18 mouse cellular contexts compared by ENCODE assay signal in the genomic region with DNA sequence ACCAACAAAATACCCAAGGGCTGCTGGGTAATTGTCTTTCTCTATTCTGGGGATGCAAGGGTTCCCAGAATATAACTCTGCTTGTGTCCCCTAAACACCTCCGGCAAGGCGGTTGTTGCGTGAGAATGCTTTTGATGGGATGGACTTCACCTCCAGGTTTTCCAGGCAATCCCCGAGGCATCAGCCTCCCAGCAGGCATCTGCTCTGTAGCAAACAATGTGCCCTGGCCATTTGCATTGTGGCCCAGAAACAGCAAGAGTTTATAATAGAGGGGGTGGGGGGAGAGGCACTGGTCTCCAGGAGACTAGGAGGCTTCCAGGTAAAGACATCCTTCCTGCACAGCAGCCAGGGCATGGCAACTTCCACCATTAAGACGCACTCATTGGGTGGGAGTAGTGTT. TPM values are rescaled to one million over a fixed set of nuclear protein-coding genes. Genes with fewer than 3 reads are reported as not detected.
A peak's percentile ranks its signal among the peaks of the same experiment; 100 is the strongest.
DNase-seq lines count a peak whose midpoint lies in the region; ATAC-seq lines count a peak whose summit lies in the region.
"Had no signal": no experiment of that assay in that cellular context is flagged by ENCODE, and none has a peak within 500 bp of the region (broad histone marks: within the 10 kb centered on the region; RNA-seq: fewer than 3 reads in every experiment).

No protein-coding gene starts in this region.

- H3K27ac ChIP-seq in hindbrain, embryonic 11.5 days (ENCODE audit: low read depth, low read length): no peak overlapping the region
- H3K27ac ChIP-seq in hindbrain, embryonic 16.5 days (ENCODE audit: low read depth, low read length): no peak overlapping the region
- no peak overlapping the region for H3K27ac ChIP-seq in midbrain, embryonic 11.5 days (ENCODE audit: low read depth, low read length)
- no peak overlapping the region for H3K27ac ChIP-seq in midbrain, embryonic 14.5 days (replicated peaks; ENCODE audit: low read depth, low read length)
- H3K27ac ChIP-seq: hindbrain, postnatal 0 days; midbrain, embryonic 12.5 days; neural tube, embryonic 12.5 days had no signal

- 4% methylated on average over 5 of the region's 5 CpGs for WGBS in hindbrain, embryonic 11.5 days
- 20% methylated on average over 5 of the region's 5 CpGs for WGBS in hindbrain, embryonic 16.5 days
- WGBS in midbrain, embryonic 11.5 days: 10% methylated on average over 5 of the region's 5 CpGs
- 6% methylated on average over 5 of the region's 5 CpGs for WGBS in midbrain, embryonic 14.5 days

- DNase-seq in hindbrain, embryonic 11.5 days (ENCODE audit: low spot score): no peak
- no peak for DNase-seq in midbrain, embryonic 11.5 days (ENCODE audit: low spot score, missing footprints)
- DNase-seq in midbrain, embryonic 14.5 days: no peak
- DNase-seq in embryo, embryonic 11 days: peak; percentile 74
- DNase-seq in retina, postnatal 1 day: peak; percentile 82
- no peak for DNase-seq in ovary, postnatal 10 days (ENCODE audit: low spot score)
- DNase-seq in spleen, postnatal 14 days (ENCODE audit: low spot score in 2 of 2): no peak
- DNase-seq: cerebellum, adult 11-12 months; heart, adult 11 months; lung, postnatal 14 days; right cerebral cortex, adult 18-20 months had no signal

- H3K27me3 ChIP-seq in hindbrain, embryonic 11.5 days (ENCODE audit: control insufficient read depth, insufficient read depth, low read length): no peaks in the 10 kb centered on the region
- no peaks in the 10 kb centered on the region; the same call in 1 of the 2 replicates for H3K27me3 ChIP-seq in hindbrain, embryonic 16.5 days (replicated peaks; ENCODE audit: control insufficient read depth, insufficient read depth, low read length)
- no peaks in the 10 kb centered on the region for H3K27me3 ChIP-seq in midbrain, embryonic 11.5 days (ENCODE audit: control insufficient read depth, insufficient read depth, low read length)
- H3K27me3 ChIP-seq in midbrain, embryonic 14.5 days (ENCODE audit: control insufficient read depth, insufficient read depth, low read length): 0 out of 2 replicates have a peak, but pooled peaks cover 3% of the 10 kb centered on the region
- H3K27me3 ChIP-seq: midbrain, embryonic 12.5 days; neural tube, embryonic 12.5 days had no signal

- no peaks in the 10 kb centered on the region for H3K36me3 ChIP-seq in hindbrain, embryonic 11.5 days (ENCODE audit: control insufficient read depth, insufficient read depth, low read length)
- no peaks in the 10 kb centered on the region for H3K36me3 ChIP-seq in hindbrain, embryonic 16.5 days (ENCODE audit: control insufficient read depth, insufficient read depth, low read length)
- H3K36me3 ChIP-seq in midbrain, embryonic 11.5 days (ENCODE audit: control insufficient read depth, insufficient read depth, low read length): no peaks in the 10 kb centered on the region
- H3K36me3 ChIP-seq in midbrain, embryonic 14.5 days (ENCODE audit: control insufficient read depth, insufficient read depth, low read length): no peaks in the 10 kb centered on the region
- H3K36me3 ChIP-seq: midbrain, embryonic 12.5 days; neural tube, embryonic 12.5 days had no signal

- peaks cover 13% of the 10 kb centered on the region for H3K4me1 ChIP-seq in hindbrain, embryonic 11.5 days (replicated peaks; ENCODE audit: control insufficient read depth, insufficient read depth, low read length)
- peaks cover 4% of the 10 kb centered on the region; the same call in 1 of the 2 replicates for H3K4me1 ChIP-seq in hindbrain, embryonic 16.5 days (ENCODE audit: control insufficient read depth, insufficient read depth, low read depth, low read length)
- H3K4me1 ChIP-seq in midbrain, embryonic 11.5 days (ENCODE audit: control insufficient read depth, insufficient read depth, low read length): peaks cover 48% of the 10 kb centered on the region
- no peaks in the 10 kb centered on the region for H3K4me1 ChIP-seq in midbrain, embryonic 14.5 days (ENCODE audit: control insufficient read depth, insufficient read depth, low read length)

- H3K9me3 ChIP-seq in hindbrain, embryonic 11.5 days (ENCODE audit: control insufficient read depth, low read length): no peaks in the 10 kb centered on the region
- H3K9me3 ChIP-seq in hindbrain, embryonic 16.5 days (ENCODE audit: control insufficient read depth, low read length): no peaks in the 10 kb centered on the region
- H3K9me3 ChIP-seq in midbrain, embryonic 11.5 days (ENCODE audit: control insufficient read depth, low read length): no peaks in the 10 kb centered on the region
- H3K9me3 ChIP-seq in midbrain, embryonic 14.5 days (ENCODE audit: control insufficient read depth, low read length): no peaks in the 10 kb centered on the region
- H3K9me3 ChIP-seq: midbrain, embryonic 12.5 days; neural tube, embryonic 12.5 days had no signal

- H3K4me2 ChIP-seq in hindbrain, embryonic 11.5 days (replicated peaks; ENCODE audit: low read depth, low read length): no peak overlapping the region
- no peak overlapping the region for H3K4me2 ChIP-seq in hindbrain, embryonic 16.5 days (ENCODE audit: low read length)
- no peak overlapping the region; the same call in 1 of the 2 replicates for H3K4me2 ChIP-seq in midbrain, embryonic 11.5 days
- H3K4me2 ChIP-seq in midbrain, embryonic 14.5 days (ENCODE audit: low read length): no peak overlapping the region
- H3K4me2 ChIP-seq: midbrain, embryonic 12.5 days; neural tube, embryonic 12.5 days had no signal

- no peak overlapping the region for H3K4me3 ChIP-seq in hindbrain, embryonic 11.5 days (ENCODE audit: low read depth, low read length)
- H3K4me3 ChIP-seq in hindbrain, embryonic 16.5 days (ENCODE audit: low read length): no peak overlapping the region
- no peak overlapping the region for H3K4me3 ChIP-seq in midbrain, embryonic 11.5 days (ENCODE audit: low read depth, low read length)
- no peak overlapping the region for H3K4me3 ChIP-seq in midbrain, embryonic 14.5 days (replicated peaks; ENCODE audit: low read depth, low read length)
- H3K4me3 ChIP-seq: erythroblast, embryonic 14.5 days; midbrain, embryonic 12.5 days; neural tube, embryonic 12.5 days had no signal

- H3K9ac ChIP-seq in hindbrain, embryonic 11.5 days (ENCODE audit: low read depth, low read length): no peak overlapping the region
- H3K9ac ChIP-seq in hindbrain, embryonic 16.5 days (ENCODE audit: low read depth, low read length): no peak overlapping the region
- no peak overlapping the region for H3K9ac ChIP-seq in midbrain, embryonic 11.5 days (ENCODE audit: low read length)
- H3K9ac ChIP-seq in midbrain, embryonic 14.5 days (replicated peaks; ENCODE audit: low read length): no peak overlapping the region
- H3K9ac ChIP-seq: midbrain, embryonic 12.5 days; neural tube, embryonic 12.5 days had no signal

- ATAC-seq in hindbrain, embryonic 11.5 days (ENCODE audit: low FRiP score): peak; percentile 55
- ATAC-seq in hindbrain, embryonic 16.5 days: no peak
- peak; percentile 51 for ATAC-seq in midbrain, embryonic 11.5 days (ENCODE audit: low FRiP score)
- no peak for ATAC-seq in midbrain, embryonic 14.5 days (ENCODE audit: low FRiP score, low TSS enrichment)
- ATAC-seq: hindbrain, postnatal 0 days had no signal

RNA-seq across cellular contexts. Expression of a gene that starts 15.1 kb away (rescaled TPM):
- 1.9 and 2.7 TPM in 2 replicates for polyA plus RNA-seq in hindbrain, embryonic 11.5 days (2014; fragmentation: Nextera tagmentation; extraction: Ambion mirVana)
- 0.14 and 0.24 TPM in 2 replicates for polyA plus RNA-seq in hindbrain, embryonic 16.5 days (2015; fragmentation: Nextera tagmentation; extraction: Ambion mirVana)
- polyA plus RNA-seq in midbrain, embryonic 11.5 days (2014; fragmentation: Nextera tagmentation; extraction: Ambion mirVana): 1.6 and 2.2 TPM in 2 replicates
- polyA plus RNA-seq in midbrain, embryonic 14.5 days (2014; fragmentation: Nextera tagmentation; extraction: Ambion mirVana): 0.15 and 0.16 TPM in 2 replicates
- polyA plus RNA-seq: erythroblast, embryonic 14.5 days; heart, postnatal 0 days had no signal

RNA-seq across cellular contexts. Expression of a gene that starts 33.6 kb away (rescaled TPM):
- not detected in 2 replicates for polyA plus RNA-seq in hindbrain, embryonic 11.5 days (2014; fragmentation: Nextera tagmentation; extraction: Ambion mirVana)
- polyA plus RNA-seq in hindbrain, embryonic 16.5 days (2015; fragmentation: Nextera tagmentation; extraction: Ambion mirVana): not detected in 2 replicates
- not detected in 2 replicates for polyA plus RNA-seq in midbrain, embryonic 11.5 days (2014; fragmentation: Nextera tagmentation; extraction: Ambion mirVana)
- polyA plus RNA-seq in midbrain, embryonic 14.5 days (2014; fragmentation: Nextera tagmentation; extraction: Ambion mirVana): not detected in 2 replicates
- polyA plus RNA-seq: cortical plate, adult 2 months; erythroblast, embryonic 14.5 days; hindbrain, postnatal 0 days had no signal

RNA-seq across cellular contexts. Expression of a gene that starts 44.4 kb away (rescaled TPM):
- not detected in 2 replicates for polyA plus RNA-seq in hindbrain, embryonic 11.5 days (2014; fragmentation: Nextera tagmentation; extraction: Ambion mirVana)
- not detected in 2 replicates for polyA plus RNA-seq in hindbrain, embryonic 16.5 days (2015; fragmentation: Nextera tagmentation; extraction: Ambion mirVana)
- not detected in 2 replicates for polyA plus RNA-seq in midbrain, embryonic 11.5 days (2014; fragmentation: Nextera tagmentation; extraction: Ambion mirVana)
- not detected in 2 replicates for polyA plus RNA-seq in midbrain, embryonic 14.5 days (2014; fragmentation: Nextera tagmentation; extraction: Ambion mirVana)
- polyA plus RNA-seq: cortical plate, adult 2 months; erythroblast, embryonic 14.5 days; heart, postnatal 0 days; hindbrain, postnatal 0 days; midbrain, embryonic 12.5 days; neural tube, embryonic 12.5 days had no signal

Comparison
In these comparisons a context has a peak if more than half of its experiments do, and no peak if none do; other contexts are left out.
1. ATAC-seq: peak in hindbrain, embryonic 11.5 days (single experiment) and midbrain, embryonic 11.5 days (single experiment); none in hindbrain, embryonic 16.5 days (single experiment) and midbrain, embryonic 14.5 days (single experiment).
2. DNase-seq: peak in embryo, embryonic 11 days (single experiment) and retina, postnatal 1 day (single experiment); none in hindbrain, embryonic 11.5 days (single experiment), midbrain, embryonic 11.5 days (single experiment), midbrain, embryonic 14.5 days (single experiment), ovary, postnatal 10 days (single experiment) and spleen, postnatal 14 days (0 of 2).